Mouse (Mus musculus): ENCODE measurements around the gene Elmo1.

DNA sequence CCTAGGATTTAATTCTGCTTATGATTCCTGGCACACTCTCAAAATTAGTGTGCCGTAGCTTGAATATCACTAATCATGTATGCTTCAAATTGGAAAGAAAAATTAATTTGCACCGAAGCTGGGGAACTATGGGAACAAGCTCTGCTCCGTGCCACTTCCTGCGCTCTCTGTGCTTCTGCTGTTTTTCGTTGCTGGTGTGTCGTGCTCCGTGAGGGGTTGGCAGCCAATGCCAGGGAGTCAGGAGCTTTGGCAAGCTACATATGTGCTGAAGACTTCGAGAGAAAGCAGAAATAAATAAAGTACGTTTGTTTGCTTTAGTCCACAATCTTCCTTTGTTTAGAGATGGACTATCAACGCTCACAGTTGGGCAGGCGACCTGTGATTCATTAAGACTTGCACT is 225.7 kb downstream of the Elmo1 start:
- no peak for TF ChIP-seq POLR2A (IDR thresholded peaks at IDR 0.05; ENCODE audit: insufficient read length, low read depth)
- TF ChIP-seq SRF (IDR thresholded peaks at IDR 0.05; ENCODE audit: control insufficient read depth, insufficient read length, low read depth), result no peak
- TF ChIP-seq CEBPB (IDR thresholded peaks at IDR 0.05; ENCODE audit: insufficient read depth, poor library complexity, severe bottlenecking), result no peak
- no peak for TF ChIP-seq USF1 (IDR thresholded peaks at IDR 0.05; ENCODE audit: low read depth)
- no peak for TF ChIP-seq MYOG (IDR thresholded peaks at IDR 0.05; ENCODE audit: control insufficient read depth in 1 of 3, insufficient read depth in 1 of 3, insufficient read length in 2 of 3, low read depth in 2 of 3)
